Mouse (Mus musculus) liver, embryonic 11.5 days (tissue): Measurements from ENCODE around the gene Keap1. TPM values are rescaled to one million over a fixed set of nuclear protein-coding genes. Genes with fewer than 3 reads are reported as not detected.
"Not testable (repeated sequence)": the region's sequence is repeated elsewhere in the genome, so short reads cannot be mapped to it uniquely, and the experiment has no call there.

Experiments
- ATAC-seq: fragments of 200-750 bp; cut with Nextera tagmentation; replicated peaks from 2 replicates; pipeline ENCODE4 v1.8.0; 2017; ENCODE audit warnings: moderate number of reproducible peaks, mild to moderate bottlenecking, moderate TSS enrichment, moderate library complexity; ENCODE audit not compliant: low FRiP score
- DNase-seq: peaks from one replicate; pipeline ENCODE4 v3.0.0-alpha.2; 2017; ENCODE audit warnings: low spot score
- H3K27ac ChIP-seq: fragments of 300-500 bp; sonication (generic); 2 replicates; pipeline ENCODE4 v1.5.1; 2014; ENCODE audit warnings: mild to moderate bottlenecking, low read depth, low read length, control low read depth
- H3K27me3 ChIP-seq: fragments of 300-500 bp; sonication (generic); replicated peaks from 2 replicates; pipeline ENCODE4 v1.6.1; 2014; ENCODE audit warnings: low read length, mixed read lengths; ENCODE audit not compliant: control insufficient read depth, insufficient read depth
- H3K36me3 ChIP-seq: fragments of 300-500 bp; sonication (generic); 2 replicates; pipeline ENCODE4 v1.6.1; 2014; ENCODE audit warnings: mild to moderate bottlenecking, low read length, moderate library complexity, mixed read lengths; ENCODE audit not compliant: control insufficient read depth, insufficient read depth
- H3K4me1 ChIP-seq: fragments of 300-500 bp; sonication (generic); replicated peaks from 2 replicates; pipeline ENCODE4 v1.6.1; 2014; ENCODE audit warnings: low read length, mixed read lengths; ENCODE audit not compliant: control insufficient read depth, insufficient read depth
- H3K4me2 ChIP-seq: fragments of 300-500 bp; sonication (generic); 2 replicates; pipeline ENCODE4 v1.6.1; 2014; ENCODE audit warnings: mild to moderate bottlenecking, control low read depth, moderate library complexity
- H3K4me3 ChIP-seq: fragments of 300-500 bp; sonication (generic); 2 replicates; pipeline ENCODE4 v1.5.1; 2014; ENCODE audit warnings: low read depth, low read length, control low read depth
- H3K9ac ChIP-seq: fragments of 300-500 bp; sonication (generic); 2 replicates; pipeline ENCODE4 v1.6.1; 2014; ENCODE audit warnings: low read depth, low read length, control low read depth
- H3K9me3 ChIP-seq: fragments of 300-500 bp; sonication (generic); 2 replicates; pipeline ENCODE4 v1.6.1; 2016; ENCODE audit warnings: low read length, inconsistent platforms, mixed read lengths; ENCODE audit not compliant: control insufficient read depth
- WGBS: fragments of 180-500 bp; shearing (Covaris S2); extraction: QIAGEN DNeasy Blood & Tissue Kit; methylation state at CpG from one replicate; pipeline ENCODE4 v1.1.7; 2014; 5-methylcytosine and 5-hydroxymethylcytosine counted together
- polyA plus RNA-seq: library from polyadenylated mRNA; unstranded; fragments of >200 nt; fragmentation: Nextera tagmentation; extraction: Ambion mirVana; gene quantifications from 2 replicates; pipeline ENCODE4 v1.2.1, GENCODE M21; 2014

Keap1 gene
- polyA plus RNA-seq, 1 experiment from 2014 or later, result 43.8 TPM

GRCm38 (mm10) chr9:21204528-21205272 lies 34.5 kb downstream of the Keap1 start:
- ATAC-seq (peak; percentile 40), DNase-seq (no peak)
- Histone ChIP-seq H3K36me3 (0 out of 2 replicates have a peak, but pooled peaks cover 3% of the 10 kb centered on the region), H3K4me1 (peaks cover 9% of the 10 kb centered on the region; the same call in 1 of the 2 replicates), H3K27me3 (no peaks in the 10 kb centered on the region), H3K4me3 (peak overlapping the region; percentile 41), H3K9ac (no peak overlapping the region; the same call in 1 of the 2 replicates), H3K27ac (no peak overlapping the region), H3K4me2 (peak overlapping the region; percentile 62), H3K9me3 (no peaks in the 10 kb centered on the region)
- WGBS, result 38% methylated on average over 23 of the region's 23 CpGs

GRCm38 (mm10) chr9:21204156-21204527 lies 35.0 kb downstream of the Keap1 start:
- Histone ChIP-seq H3K27ac (no peak overlapping the region), H3K36me3 (0 out of 2 replicates have a peak, but pooled peaks cover 4% of the 10 kb centered on the region), H3K4me2 (peak overlapping the region; percentile 62), H3K9me3 (no peaks in the 10 kb centered on the region), H3K27me3 (no peaks in the 10 kb centered on the region), H3K9ac (no peak overlapping the region), H3K4me1 (peaks cover 9% of the 10 kb centered on the region; the same call in 1 of the 2 replicates), H3K4me3 (no peak overlapping the region)
- ATAC-seq (peak; percentile 35), DNase-seq (no peak)
- 41% methylated on average over 8 of the region's 8 CpGs for WGBS

GRCm38 (mm10) chr9:21198960-21199359 lies 40.2 kb downstream of the Keap1 start:
- no peaks in the 10 kb centered on the region; the same call in 1 of the 2 replicates for H3K4me1 ChIP-seq
- H3K9me3 ChIP-seq, result no peaks in the 10 kb centered on the region
- H3K4me2 ChIP-seq, result no peak overlapping the region
- no peak for ATAC-seq
- H3K4me3 ChIP-seq, result no peak overlapping the region
- no peaks in the 10 kb centered on the region for H3K27me3 ChIP-seq
- DNase-seq, result no peak
- no peak overlapping the region for H3K27ac ChIP-seq
- 0 out of 2 replicates have a peak, but pooled peaks cover 4% of the 10 kb centered on the region for H3K36me3 ChIP-seq
- WGBS, result 79% methylated on average over 3 of the region's 3 CpGs
- no peak overlapping the region for H3K9ac ChIP-seq

- Histone ChIP-seq H3K27me3 (no peaks in the 10 kb centered on the region), H3K9me3 (no peaks in the 10 kb centered on the region), H3K9ac (no peak overlapping the region), H3K36me3 (0 out of 2 replicates have a peak, but pooled peaks cover 4% of the 10 kb centered on the region), H3K4me3 (no peak overlapping the region), H3K4me2 (no peak overlapping the region), H3K4me1 (no peaks in the 10 kb centered on the region; the same call in 1 of the 2 replicates), H3K27ac (no peak overlapping the region)
- 72% methylated on average over 4 of the region's 4 CpGs for WGBS
- ATAC-seq (no peak), DNase-seq (no peak)
These were observed 41.2 kb downstream of the Keap1 start for GRCm38 (mm10) chr9:21197981-21198380.

- 62% methylated on average over 19 of the region's 19 CpGs for WGBS
- no peaks in the 10 kb centered on the region for H3K9me3 ChIP-seq
- no peak for DNase-seq
- no peaks in the 10 kb centered on the region; the same call in 1 of the 2 replicates for H3K4me1 ChIP-seq
- H3K4me2 ChIP-seq, result peak overlapping the region; percentile 45
- H3K9ac ChIP-seq, result peak overlapping the region; percentile 26; the same call in 1 of the 2 replicates
- H3K4me3 ChIP-seq, result peak overlapping the region; percentile 20; the same call in 1 of the 2 replicates
- H3K27ac ChIP-seq, result no peak overlapping the region
- H3K36me3 ChIP-seq, result peaks cover 7% of the 10 kb centered on the region; the same call in 1 of the 2 replicates
- H3K27me3 ChIP-seq, result no peaks in the 10 kb centered on the region
- no peak for ATAC-seq
These were observed 42.4 kb downstream of the Keap1 start for GRCm38 (mm10) chr9:21196521-21197433.

- H3K9me3 ChIP-seq, H3K4me1 ChIP-seq, ATAC-seq, DNase-seq, H3K9ac ChIP-seq, H3K4me3 ChIP-seq, H3K27me3 ChIP-seq, H3K27ac ChIP-seq, H3K4me2 ChIP-seq, H3K36me3 ChIP-seq: not testable (repeated sequence)
- 72% methylated on average over 7 of the region's 7 CpGs for WGBS
These were observed 43.2 kb downstream of the Keap1 start for GRCm38 (mm10) chr9:21195736-21196505.

- H3K27me3 ChIP-seq, result no peaks in the 10 kb centered on the region
- ATAC-seq (no peak), DNase-seq (no peak)
- no peak overlapping the region for H3K27ac ChIP-seq
- no peaks in the 10 kb centered on the region for H3K9me3 ChIP-seq
- H3K4me1 ChIP-seq, result no peaks in the 10 kb centered on the region; the same call in 1 of the 2 replicates
- no peak overlapping the region for H3K4me2 ChIP-seq
- H3K9ac ChIP-seq, result no peak overlapping the region
- 80% methylated on average over 4 of the region's 4 CpGs for WGBS
- peaks cover 6% of the 10 kb centered on the region; the same call in 1 of the 2 replicates for H3K36me3 ChIP-seq
- H3K4me3 ChIP-seq, result no peak overlapping the region
These were observed 44.2 kb downstream of the Keap1 start for GRCm38 (mm10) chr9:21194787-21195493.
